Mouse (Mus musculus) retina, postnatal 1 day (tissue): ENCODE data around the gene Zfp551.
A peak's percentile ranks its signal among the peaks of the same experiment; 100 is the strongest.

ENCODE experiments used
- DNase-seq: peaks from one replicate; pipeline ENCODE4 v3.0.0-alpha.2; 2012

Gene Zfp551

GRCm38 (mm10) chr7:12422245-12422849 lies at the start of gene Zfp551:
Zfp551 (minus strand) TSS chr7:12422751.
- DNase-seq, result peak; percentile 70

GRCm38 (mm10) chr7:12422855-12423254 lies 304 bp upstream of the Zfp551 start:
- DNase-seq, result no peak

- DNase-seq, result no peak
Measured at GRCm38 (mm10) chr7:12421741-12422140, 810 bp downstream of the Zfp551 start.

GRCm38 (mm10) chr7:12369173-12369572 lies 53.4 kb downstream of the Zfp551 start, which contains the start of gene Vmn1r84:
Vmn1r84 (minus strand) TSS chr7:12369273.
- DNase-seq, result no peak
